Mouse (Mus musculus) forebrain, embryonic 11.5 days (tissue): ENCODE measurements around the gene Prrg4. TPM values are rescaled to one million over a fixed set of nuclear protein-coding genes. Genes with fewer than 3 reads are reported as not detected.
"Not testable (repeated sequence)": the region's sequence is repeated elsewhere in the genome, so short reads cannot be mapped to it uniquely, and the experiment has no call there.

Experiments
- ATAC-seq: fragments of 200-750 bp; cut with Nextera tagmentation; replicated peaks from 2 replicates; pipeline ENCODE4 v1.8.0; 2017; ENCODE audit warnings: moderate TSS enrichment; ENCODE audit not compliant: low FRiP score
- DNase-seq: peaks from one replicate; pipeline ENCODE4 v3.0.0-alpha.2; 2017; ENCODE audit warnings: low spot score
- H3K27ac ChIP-seq: fragments of 300-500 bp; sonication (generic); 2 replicates; pipeline ENCODE4 v1.5.1; 2014; ENCODE audit warnings: low read depth, low read length
- H3K27me3 ChIP-seq: fragments of 300-500 bp; sonication (generic); 2 replicates; pipeline ENCODE4 v1.6.1; 2014; ENCODE audit warnings: mild to moderate bottlenecking, low read length, mixed read lengths; ENCODE audit not compliant: control insufficient read depth, insufficient read depth
- H3K36me3 ChIP-seq: fragments of 300-500 bp; sonication (generic); 2 replicates; pipeline ENCODE4 v1.6.1; 2014; ENCODE audit warnings: mild to moderate bottlenecking, low read length, moderate library complexity, mixed read lengths; ENCODE audit not compliant: control insufficient read depth, insufficient read depth
- H3K4me1 ChIP-seq: fragments of 300-500 bp; sonication (generic); replicated peaks from 2 replicates; pipeline ENCODE4 v1.6.1; 2014; ENCODE audit warnings: low read length, mixed read lengths; ENCODE audit not compliant: control insufficient read depth, insufficient read depth
- H3K4me2 ChIP-seq: fragments of 300-500 bp; sonication (generic); 2 replicates; pipeline ENCODE4 v1.6.1; 2014; ENCODE audit warnings: low read depth, mild to moderate bottlenecking, low read length, moderate library complexity, mixed read lengths; ENCODE audit not compliant: severe bottlenecking
- H3K4me3 ChIP-seq: fragments of 300-500 bp; sonication (generic); 2 replicates; pipeline ENCODE4 v1.5.1; 2014; ENCODE audit warnings: low read depth, low read length
- H3K9ac ChIP-seq: fragments of 300-500 bp; sonication (generic); 2 replicates; pipeline ENCODE4 v1.6.1; 2014; ENCODE audit warnings: low read length
- H3K9me3 ChIP-seq: fragments of 300-500 bp; sonication (generic); 2 replicates; pipeline ENCODE4 v1.6.1; 2016; ENCODE audit warnings: low read length, mixed read lengths; ENCODE audit not compliant: control insufficient read depth
- WGBS: fragments of 180-500 bp; shearing (Covaris S2); extraction: QIAGEN DNeasy Blood & Tissue Kit; methylation state at CpG from one replicate; pipeline ENCODE4 v1.1.7; 2014; 5-methylcytosine and 5-hydroxymethylcytosine counted together
- polyA plus RNA-seq: library from polyadenylated mRNA; unstranded; fragments of >200 nt; fragmentation: Nextera tagmentation; extraction: Ambion mirVana; gene quantifications from 2 replicates; pipeline ENCODE4 v1.2.1, GENCODE M21; 2014

The Prrg4 gene
- polyA plus RNA-seq, 1 experiment from 2014 or later: 1.1 TPM

DNA sequence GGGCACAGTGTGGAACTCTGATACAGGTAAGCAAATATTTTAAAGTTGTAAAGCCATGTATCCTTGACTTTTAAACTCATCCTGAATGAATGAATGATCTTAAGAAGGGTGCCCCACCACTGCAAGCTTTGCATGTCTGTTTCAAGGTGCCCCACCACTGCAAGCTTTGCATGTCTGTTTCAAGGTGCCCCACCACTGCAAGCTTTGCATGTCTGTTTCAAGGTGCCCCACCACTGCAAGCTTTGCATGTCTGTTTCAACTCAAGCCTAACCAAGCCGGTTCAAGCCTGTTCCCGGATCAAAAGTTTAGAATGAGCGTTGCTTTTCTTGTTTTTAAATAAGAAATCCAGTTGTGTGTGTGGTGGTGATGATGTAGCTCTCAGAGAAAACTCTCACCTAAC is 30.9 kb downstream of the Prrg4 start:
- H3K27ac ChIP-seq, H3K4me1 ChIP-seq, H3K9me3 ChIP-seq, DNase-seq, H3K4me3 ChIP-seq, H3K9ac ChIP-seq, H3K4me2 ChIP-seq, H3K36me3 ChIP-seq, H3K27me3 ChIP-seq, ATAC-seq: not testable (repeated sequence)
- WGBS: 84% methylated on average over 3 of the region's 3 CpGs

GRCm38 (mm10) chr2:104817555-104818330 is 31.9 kb downstream of the Prrg4 start:
- DNase-seq: no peak
- WGBS: 2% methylated on average over 15 of the region's 15 CpGs

GRCm38 (mm10) chr2:104816866-104817439 is 32.7 kb downstream of the Prrg4 start:
- Histone ChIP-seq H3K9me3 (no peaks in the 10 kb centered on the region), H3K4me3 (peak overlapping the region; percentile 94), H3K4me2 (peak overlapping the region; percentile 85), H3K9ac (peak overlapping the region; percentile 98), H3K4me1 (peaks cover 3% of the 10 kb centered on the region), H3K27me3 (no peaks in the 10 kb centered on the region), H3K36me3 (no peaks in the 10 kb centered on the region), H3K27ac (peak overlapping the region; percentile 98)
- ATAC-seq (peak; percentile 95), DNase-seq (peak; percentile 98)
- under 1% methylated on average over 33 of the region's 51 CpGs for WGBS

More at GRCm38 (mm10) chr2:104817555-104818330, 31.9 kb downstream of the Prrg4 start:
- no peaks in the 10 kb centered on the region for H3K27me3 ChIP-seq
- H3K9ac ChIP-seq: peak overlapping the region; percentile 98
- H3K9me3 ChIP-seq: no peaks in the 10 kb centered on the region
- peak overlapping the region; percentile 98 for H3K27ac ChIP-seq
- peak overlapping the region; percentile 94 for H3K4me3 ChIP-seq
- peaks cover 3% of the 10 kb centered on the region for H3K4me1 ChIP-seq
- H3K36me3 ChIP-seq: no peaks in the 10 kb centered on the region
- H3K4me2 ChIP-seq: peak overlapping the region; percentile 85
- ATAC-seq: 0 out of 2 replicates have a peak, but pooled peaks have one; percentile 3

GRCm38 (mm10) chr2:104816371-104816827 is 33.3 kb downstream of the Prrg4 start, which contains the start of gene Qser1:
Gene Qser1 (minus strand): TSS chr2:104816760.
- Histone ChIP-seq H3K4me3 (peak within 1 kb of the TSS; percentile 94), H3K27ac (peak within 1 kb of the TSS; percentile 98), H3K9me3 (no peaks in the 10 kb centered on the region), H3K4me1 (peaks cover 3% of the 10 kb centered on the region), H3K9ac (peak within 1 kb of the TSS; percentile 98), H3K4me2 (peak within 1 kb of the TSS; percentile 85), H3K36me3 (no peaks in the 10 kb centered on the region), H3K27me3 (no peaks in the 10 kb centered on the region)
- ATAC-seq: peak; percentile 77
- 2% methylated on average over 38 of the region's 50 CpGs for WGBS
- no peak for DNase-seq

DNA sequence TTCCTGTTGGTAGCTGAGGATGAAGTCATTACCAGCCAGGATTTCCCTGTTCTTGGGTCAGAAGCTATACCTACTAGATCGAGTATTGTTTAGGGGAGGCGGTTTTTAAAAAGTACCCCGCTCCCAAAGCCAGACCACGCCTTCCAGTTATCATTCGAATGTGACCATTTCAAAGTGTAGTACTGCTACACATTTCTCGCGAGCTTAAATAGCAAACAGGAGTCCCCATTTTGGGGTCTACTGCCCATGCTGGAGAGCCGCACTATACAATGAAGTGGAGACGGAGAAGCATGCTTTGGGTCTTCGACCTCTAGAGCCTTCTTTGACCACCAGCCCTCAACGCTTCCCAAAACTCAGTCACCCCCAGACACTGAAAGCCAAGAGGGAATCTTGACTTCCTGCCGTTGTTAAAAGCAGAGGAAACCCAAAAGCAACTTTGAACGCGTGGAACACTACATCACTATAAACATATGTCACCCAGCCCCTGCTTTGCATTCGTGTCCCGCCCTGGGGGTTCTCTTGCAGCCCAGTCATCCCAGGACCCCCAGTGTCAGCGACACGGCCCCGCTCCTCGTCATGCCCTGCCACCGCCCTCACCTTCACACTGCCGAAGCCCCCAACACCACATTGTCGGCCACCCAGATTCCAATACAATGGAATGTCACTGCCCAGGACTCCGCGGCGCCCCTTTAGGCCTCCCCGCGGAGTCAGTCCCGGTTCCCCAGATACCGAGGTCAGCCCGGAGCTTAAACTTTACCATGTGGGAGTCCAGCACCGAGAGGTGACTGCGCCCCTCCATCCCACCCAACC is 33.9 kb downstream of the Prrg4 start:
- H3K27me3 ChIP-seq: no peaks in the 10 kb centered on the region
- peak overlapping the region; percentile 98 for H3K27ac ChIP-seq
- H3K9me3 ChIP-seq: no peaks in the 10 kb centered on the region
- DNase-seq (peak; percentile 73), ATAC-seq (peak; percentile 33)
- under 1% methylated on average over 33 of the region's 33 CpGs for WGBS
- H3K4me2 ChIP-seq: peak overlapping the region; percentile 85
- H3K36me3 ChIP-seq: no peaks in the 10 kb centered on the region
- H3K4me1 ChIP-seq: peaks cover 3% of the 10 kb centered on the region
- peak overlapping the region; percentile 94 for H3K4me3 ChIP-seq
- peak overlapping the region; percentile 98 for H3K9ac ChIP-seq

DNA sequence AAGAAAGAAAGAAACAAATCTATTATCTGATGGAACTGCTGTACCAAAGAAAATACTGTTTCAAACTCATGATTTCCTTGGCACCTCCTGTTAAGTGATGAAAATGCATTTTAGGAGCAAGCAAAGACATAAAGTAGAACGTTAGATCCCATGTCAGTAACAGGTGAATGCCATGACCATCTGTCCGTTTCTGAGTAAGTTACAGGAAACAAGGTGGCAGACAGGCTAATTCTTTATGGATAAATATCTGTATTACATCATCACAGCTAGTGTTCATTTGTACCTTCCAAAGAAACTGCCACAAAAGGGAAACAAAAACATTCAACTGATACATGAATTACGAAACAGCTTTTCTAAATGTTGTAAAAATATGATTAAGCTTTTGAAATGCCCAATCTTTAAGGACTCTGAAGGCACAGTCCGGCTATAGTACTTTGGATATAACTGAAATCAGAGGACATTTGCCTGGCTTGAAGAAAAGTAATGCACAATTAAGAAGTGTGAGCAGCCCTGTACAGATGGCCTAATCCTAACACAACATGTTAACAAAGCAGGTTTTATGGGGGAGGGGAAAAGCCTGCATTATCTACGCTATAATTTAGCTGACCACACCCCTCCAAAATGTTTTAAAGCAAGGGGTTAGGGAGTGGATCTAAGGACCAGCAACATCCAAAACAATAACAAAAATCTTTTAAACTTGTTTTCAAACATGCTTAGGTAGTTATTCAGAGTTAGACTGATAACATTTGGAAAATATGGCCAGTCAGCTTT is 35.3 kb downstream of the Prrg4 start:
- H3K4me1 ChIP-seq: peaks cover 3% of the 10 kb centered on the region
- no peaks in the 10 kb centered on the region for H3K27me3 ChIP-seq
- DNase-seq (no peak), ATAC-seq (no peak)
- H3K4me2 ChIP-seq: peak overlapping the region; percentile 8; the same call in 1 of the 2 replicates
- H3K27ac ChIP-seq: peak overlapping the region; percentile 47
- 0 out of 2 replicates have a peak overlapping the region, but pooled peaks have one; percentile 14 for H3K4me3 ChIP-seq
- 0 out of 2 replicates have a peak overlapping the region, but pooled peaks have one; percentile 0 for H3K9ac ChIP-seq
- 56% methylated on average over 5 of the region's 5 CpGs for WGBS
- H3K36me3 ChIP-seq: peaks cover 2% of the 10 kb centered on the region; the same call in 1 of the 2 replicates
- H3K9me3 ChIP-seq: no peaks in the 10 kb centered on the region

GRCm38 (mm10) chr2:104805435-104805834 is 44.2 kb downstream of the Prrg4 start:
- no peak overlapping the region for H3K27ac ChIP-seq
- DNase-seq (no peak), ATAC-seq (no peak)
- no peaks in the 10 kb centered on the region for H3K9me3 ChIP-seq
- 95% methylated on average over 1 of the region's 1 CpGs for WGBS
- H3K4me1 ChIP-seq: no peaks in the 10 kb centered on the region
- peaks cover 2% of the 10 kb centered on the region; the same call in 1 of the 2 replicates for H3K36me3 ChIP-seq
- H3K9ac ChIP-seq: no peak overlapping the region
- no peak overlapping the region for H3K4me3 ChIP-seq
- no peak overlapping the region for H3K4me2 ChIP-seq
- H3K27me3 ChIP-seq: no peaks in the 10 kb centered on the region
